Mouse (Mus musculus) heart, postnatal 0 days (tissue): ENCODE results near the gene Tpk1.

Source experiments
- CTCF ChIP-seq: IDR thresholded peaks from 2 replicates; pipeline ENCODE4 v1.5.1; 2016; ENCODE audit warnings: antibody characterized with exemption, control low read depth, low read depth
- EP300 ChIP-seq: IDR thresholded peaks from 2 replicates; pipeline ENCODE4 v1.6.1; 2016; ENCODE audit warnings: antibody characterized with exemption, low read depth

DNA sequence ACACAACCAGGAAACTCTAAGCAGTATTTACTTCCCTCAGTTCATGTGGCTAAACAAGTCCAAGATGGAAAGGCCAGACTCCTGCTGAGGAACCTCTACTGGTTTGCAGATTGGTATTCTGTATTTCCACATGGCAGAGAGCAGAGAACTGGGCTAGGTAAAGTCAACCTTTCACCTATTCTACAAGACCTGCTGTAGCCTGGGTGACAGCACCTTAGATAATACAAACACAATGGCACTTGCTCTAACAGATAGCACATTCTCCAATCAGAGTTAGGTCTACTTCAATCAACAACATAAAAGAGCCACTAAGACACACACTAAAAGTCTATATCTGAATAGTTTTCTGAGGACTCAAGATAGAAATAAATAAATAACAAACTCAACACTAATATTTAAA, 190.2 kb downstream of the Tpk1 start:
- TF ChIP-seq CTCF: no peak
- TF ChIP-seq EP300: no peak
